Mouse (Mus musculus) brown adipose tissue, adult 24 weeks (tissue): Measurements from ENCODE around the gene Tsr2. TPM values are rescaled to one million over a fixed set of nuclear protein-coding genes. Genes with fewer than 3 reads are reported as not detected.
A peak's percentile ranks its signal among the peaks of the same experiment; 100 is the strongest.

Experiments used
- H3K27ac ChIP-seq: fragments of 200-500 bp; replicated peaks from 2 replicates; pipeline ENCODE4 v1.5.1; 2012; ENCODE audit warnings: low read depth, mild to moderate bottlenecking, low read length
- H3K4me1 ChIP-seq: fragments of 200-500 bp; 2 replicates; pipeline ENCODE4 v1.6.1; 2012; ENCODE audit warnings: low read length, mixed read lengths; ENCODE audit not compliant: control insufficient read depth, insufficient read depth, insufficient read length
- H3K4me3 ChIP-seq: fragments of 200-500 bp; 2 replicates; pipeline ENCODE4 v1.5.1; 2012; ENCODE audit warnings: low read depth, mild to moderate bottlenecking, low read length, moderate library complexity; ENCODE audit not compliant: insufficient read depth
- polyA plus RNA-seq: library from polyadenylated mRNA; stranded (reverse); fragments of >200 nt; gene quantifications from 2 replicates; pipeline ENCODE4 v1.2.4, GENCODE M21; 2012; ENCODE audit not compliant: missing spikeins, insufficient read depth, insufficient read length

Gene Tsr2
- polyA plus RNA-seq: 9.0 and 12.6 TPM in 2 replicates

GRCm38 (mm10) chrX:151096171-151097058 lies at the start of gene Tsr2:
Gene Tsr2 (minus strand): TSS chrX:151096543.
- Histone ChIP-seq H3K4me1 (no peaks in the 10 kb centered on the region), H3K27ac (no peak within 1 kb of the TSS), H3K4me3 (peak within 1 kb of the TSS; percentile 90)

GRCm38 (mm10) chrX:151132785-151133184 lies 36.4 kb upstream of the Tsr2 start:
- Histone ChIP-seq H3K4me1 (no peaks in the 10 kb centered on the region), H3K27ac (no peak overlapping the region), H3K4me3 (no peak overlapping the region)

DNA sequence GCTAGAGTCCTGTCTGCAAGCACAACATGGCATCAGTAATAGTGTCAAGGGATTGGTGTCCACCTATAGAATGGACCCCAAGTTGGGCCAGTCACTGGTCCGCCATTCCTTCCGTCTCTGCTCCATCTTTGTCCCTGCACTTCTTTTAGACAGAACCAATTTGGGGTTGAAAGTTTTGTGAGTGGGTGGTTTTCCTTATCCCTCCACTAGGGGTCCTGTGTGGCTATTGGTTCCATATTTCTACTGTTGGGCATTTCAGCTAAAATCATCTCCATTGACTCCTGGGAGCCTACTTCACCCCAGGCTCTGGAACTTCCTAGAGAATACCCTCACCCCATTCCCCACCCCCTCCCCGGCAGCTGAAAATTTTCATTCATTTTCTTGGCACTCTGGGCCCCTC lies 34.1 kb upstream of the Tsr2 start:
- H3K27ac ChIP-seq: no peak overlapping the region
- no peak overlapping the region for H3K4me3 ChIP-seq
- no peaks in the 10 kb centered on the region for H3K4me1 ChIP-seq

DNA sequence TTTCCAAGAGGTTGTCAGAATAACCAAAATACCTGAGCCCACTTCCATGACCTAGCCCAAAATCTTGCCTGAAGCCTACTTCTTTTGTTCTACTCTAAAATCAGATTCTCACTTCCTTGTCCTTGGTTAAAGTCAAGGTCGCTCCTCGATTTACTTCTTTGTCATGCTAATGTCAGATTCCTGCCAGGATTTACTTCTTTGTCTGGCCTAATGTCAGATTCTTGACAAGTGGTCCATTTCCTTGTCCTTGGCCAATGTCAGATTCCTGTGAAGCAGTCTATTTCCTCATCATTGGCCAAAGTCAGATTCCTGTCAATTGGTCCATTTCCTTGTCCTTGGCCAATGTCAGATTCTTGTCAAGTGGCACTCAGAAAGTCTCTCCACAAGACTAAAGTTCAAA lies 27.6 kb upstream of the Tsr2 start:
- Histone ChIP-seq H3K4me3 (no peak overlapping the region), H3K4me1 (no peaks in the 10 kb centered on the region), H3K27ac (no peak overlapping the region)

GRCm38 (mm10) chrX:151117432-151117831 lies 21.1 kb upstream of the Tsr2 start:
- H3K4me3 ChIP-seq: no peak overlapping the region
- H3K27ac ChIP-seq: no peak overlapping the region
- H3K4me1 ChIP-seq: no peaks in the 10 kb centered on the region

- no peaks in the 10 kb centered on the region for H3K4me1 ChIP-seq
- no peak overlapping the region for H3K27ac ChIP-seq
- no peak overlapping the region for H3K4me3 ChIP-seq
Measured at GRCm38 (mm10) chrX:151116795-151117194, 20.5 kb upstream of the Tsr2 start.

DNA sequence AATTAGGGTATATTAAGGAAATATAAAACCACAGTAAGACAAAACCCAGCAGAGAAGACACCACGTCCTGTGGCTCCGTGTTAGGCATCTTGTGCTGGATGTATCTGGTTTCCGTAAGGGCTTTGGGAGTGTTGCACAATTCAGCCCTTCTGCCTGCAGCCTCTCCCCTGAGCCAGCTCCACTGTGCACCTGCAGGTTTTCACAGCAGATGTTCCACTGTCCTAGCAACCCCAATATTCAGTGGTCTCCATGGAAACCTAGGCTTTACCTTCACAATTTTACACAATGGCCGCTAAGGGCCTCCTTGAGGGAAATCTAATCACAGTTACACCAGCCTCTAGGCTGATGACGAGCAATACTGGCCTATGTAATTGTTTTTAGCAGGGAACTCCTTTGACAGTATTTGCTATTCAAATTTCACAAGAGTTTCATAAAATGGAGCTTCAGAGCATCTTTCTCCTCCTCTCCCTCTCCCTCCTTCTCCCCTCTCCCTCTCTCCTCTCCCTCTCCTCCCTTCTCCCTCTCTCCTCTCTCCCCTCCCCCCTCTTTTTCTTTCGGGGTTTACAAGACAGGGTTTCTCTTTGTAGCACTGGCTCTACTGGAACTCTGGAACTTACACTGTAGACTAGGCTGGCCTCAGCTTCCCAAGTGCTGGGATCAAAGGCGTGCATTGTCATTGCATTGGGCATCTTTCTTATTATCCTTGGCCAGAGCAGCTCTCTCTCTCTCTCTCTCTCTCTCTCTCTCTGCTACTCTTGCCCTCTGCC lies 11.1 kb upstream of the Tsr2 start:
- Histone ChIP-seq H3K4me1 (no peaks in the 10 kb centered on the region), H3K4me3 (no peak overlapping the region), H3K27ac (no peak overlapping the region)

- Histone ChIP-seq H3K4me3 (no peak overlapping the region), H3K27ac (no peak overlapping the region), H3K4me1 (no peaks in the 10 kb centered on the region)
Measured at GRCm38 (mm10) chrX:151087418-151087817, 8.9 kb downstream of the Tsr2 start.

DNA sequence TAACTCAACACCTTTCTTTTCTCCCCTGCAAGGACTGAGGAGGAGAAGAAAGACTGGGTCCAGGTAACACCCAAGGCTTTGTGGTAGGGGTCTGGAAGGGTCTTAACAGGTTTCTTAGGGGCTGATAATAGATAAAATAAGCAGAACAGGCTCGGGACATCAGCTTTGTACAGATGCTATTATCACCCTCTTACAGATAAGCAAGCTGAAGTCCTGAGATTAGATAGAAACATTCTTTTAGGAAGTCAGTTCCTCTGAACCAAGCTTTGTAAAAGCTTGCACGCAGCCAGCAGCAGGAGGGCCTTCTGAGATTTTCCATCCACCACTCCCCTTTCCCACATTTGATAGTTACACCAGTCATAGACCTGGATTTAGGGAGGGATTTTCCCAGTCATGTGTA lies 10.7 kb downstream of the Tsr2 start:
- Histone ChIP-seq H3K4me3 (no peak overlapping the region), H3K27ac (no peak overlapping the region), H3K4me1 (no peaks in the 10 kb centered on the region)

GRCm38 (mm10) chrX:151076941-151077485 lies 19.3 kb downstream of the Tsr2 start:
- no peak overlapping the region for H3K27ac ChIP-seq
- no peaks in the 10 kb centered on the region for H3K4me1 ChIP-seq
- no peak overlapping the region for H3K4me3 ChIP-seq

- Histone ChIP-seq H3K27ac (no peak overlapping the region), H3K4me3 (no peak overlapping the region), H3K4me1 (no peaks in the 10 kb centered on the region)
Measured at GRCm38 (mm10) chrX:151076007-151076406, 20.3 kb downstream of the Tsr2 start.

DNA sequence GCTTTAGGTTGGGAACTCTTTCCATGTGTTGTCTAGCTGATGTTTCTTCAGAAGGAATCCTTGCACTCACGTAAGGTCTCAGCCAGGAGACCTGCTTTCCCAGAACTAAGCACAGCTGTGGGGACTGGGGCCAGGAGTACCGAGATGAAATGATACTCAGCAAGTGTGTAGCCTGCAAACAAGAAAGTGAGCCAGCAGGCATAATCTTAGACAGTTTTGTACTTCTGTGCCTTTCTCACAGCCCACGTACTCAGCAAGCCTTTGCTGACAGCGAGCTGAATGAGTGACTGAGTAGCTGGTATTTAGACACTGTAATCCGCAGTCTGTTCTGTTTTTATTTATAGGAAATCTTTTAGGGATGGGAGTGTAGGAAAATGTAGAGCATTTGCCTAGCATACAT lies 28.5 kb downstream of the Tsr2 start:
- Histone ChIP-seq H3K27ac (no peak overlapping the region), H3K4me3 (no peak overlapping the region), H3K4me1 (no peaks in the 10 kb centered on the region)

GRCm38 (mm10) chrX:151066071-151066666 lies 30.2 kb downstream of the Tsr2 start:
- Histone ChIP-seq H3K27ac (no peak overlapping the region), H3K4me1 (no peaks in the 10 kb centered on the region), H3K4me3 (no peak overlapping the region)

GRCm38 (mm10) chrX:151061615-151062299 lies 34.6 kb downstream of the Tsr2 start:
- no peak overlapping the region for H3K4me3 ChIP-seq
- no peaks in the 10 kb centered on the region for H3K4me1 ChIP-seq
- H3K27ac ChIP-seq: no peak overlapping the region

DNA sequence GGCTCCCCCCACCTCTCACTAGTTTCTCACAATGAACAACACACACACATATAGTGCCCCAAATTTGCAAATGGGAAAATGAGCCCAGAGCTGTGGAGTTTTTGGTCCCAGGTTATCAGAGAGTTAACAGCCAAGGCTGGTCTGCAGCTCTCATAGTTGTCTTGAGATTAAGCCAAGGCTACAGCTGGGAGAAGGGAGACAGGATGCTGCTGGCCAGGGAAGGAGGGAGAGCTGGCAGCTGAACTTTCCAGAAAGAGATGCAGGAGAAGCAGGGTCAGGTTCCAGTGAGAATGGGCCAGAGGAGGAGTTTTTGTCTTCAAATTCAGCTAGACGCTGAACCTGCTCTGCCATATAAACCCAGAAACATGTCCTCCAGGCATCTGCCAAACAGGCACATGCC lies 37.0 kb downstream of the Tsr2 start:
- Histone ChIP-seq H3K4me1 (no peaks in the 10 kb centered on the region), H3K27ac (no peak overlapping the region), H3K4me3 (no peak overlapping the region)
